Mouse (Mus musculus): ENCODE data around the gene Ubxn6.
A peak's percentile ranks its signal among the peaks of the same experiment; 100 is the strongest.

Gene Ubxn6

DNA sequence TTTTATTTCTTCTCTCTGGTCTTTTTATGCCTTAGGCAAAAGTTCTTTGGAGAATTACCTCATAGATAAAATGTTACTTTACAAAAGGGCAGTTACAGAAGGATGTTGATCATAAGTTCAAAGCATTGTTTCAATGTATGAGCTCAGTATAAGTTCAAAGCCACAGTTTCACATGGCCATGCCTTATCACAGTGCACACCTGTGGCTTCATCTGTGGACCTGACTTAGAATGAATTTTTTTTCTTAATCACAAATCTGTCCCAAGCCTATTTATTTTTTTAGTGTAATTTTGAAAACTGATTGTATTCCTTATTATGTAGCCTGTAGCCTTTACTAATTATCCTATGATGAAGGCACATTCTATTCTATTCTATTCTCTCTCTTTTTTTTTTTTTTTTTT is 19.9 kb downstream of the Ubxn6 start:
- no peak for DNase-seq (ENCODE audit: low spot score)

DNA sequence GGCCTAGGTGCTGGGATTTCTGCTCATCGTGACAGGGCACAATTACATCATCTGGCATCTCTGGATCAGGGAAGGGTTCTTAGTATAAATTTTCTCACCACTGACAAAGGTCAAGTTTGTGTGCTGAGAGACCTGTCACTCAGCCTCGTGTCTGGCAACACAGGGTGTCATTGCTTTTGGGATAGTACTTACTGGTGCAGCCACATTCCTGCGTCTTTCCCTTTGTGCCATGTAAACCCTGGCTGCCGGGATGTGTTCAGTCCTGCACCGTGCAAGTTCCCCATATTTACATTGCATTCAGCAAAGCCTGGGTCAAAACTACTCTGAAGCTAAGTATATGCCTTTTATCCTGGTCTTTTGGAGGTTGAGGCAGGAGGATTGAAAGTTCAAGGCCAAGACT is 23.5 kb downstream of the Ubxn6 start:
- no peak for DNase-seq (ENCODE audit: low spot score)

DNA sequence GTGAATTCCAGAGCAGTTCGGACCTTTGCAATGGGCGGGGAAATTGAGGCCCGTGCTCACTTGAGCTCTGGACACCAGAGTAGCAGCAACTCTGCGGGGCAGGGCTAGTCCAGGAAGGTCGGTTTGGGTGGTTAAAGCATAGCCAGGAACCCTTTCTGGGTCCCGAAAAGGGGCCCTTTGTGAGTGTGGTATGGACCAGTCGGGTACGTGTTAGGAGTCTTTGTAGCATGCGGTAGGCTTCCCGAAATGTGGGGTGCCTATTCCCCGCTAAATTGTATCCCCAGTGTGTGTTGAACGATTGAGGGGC is 34.0 kb downstream of the Ubxn6 start:
- DNase-seq (ENCODE audit: low spot score): no peak

DNA sequence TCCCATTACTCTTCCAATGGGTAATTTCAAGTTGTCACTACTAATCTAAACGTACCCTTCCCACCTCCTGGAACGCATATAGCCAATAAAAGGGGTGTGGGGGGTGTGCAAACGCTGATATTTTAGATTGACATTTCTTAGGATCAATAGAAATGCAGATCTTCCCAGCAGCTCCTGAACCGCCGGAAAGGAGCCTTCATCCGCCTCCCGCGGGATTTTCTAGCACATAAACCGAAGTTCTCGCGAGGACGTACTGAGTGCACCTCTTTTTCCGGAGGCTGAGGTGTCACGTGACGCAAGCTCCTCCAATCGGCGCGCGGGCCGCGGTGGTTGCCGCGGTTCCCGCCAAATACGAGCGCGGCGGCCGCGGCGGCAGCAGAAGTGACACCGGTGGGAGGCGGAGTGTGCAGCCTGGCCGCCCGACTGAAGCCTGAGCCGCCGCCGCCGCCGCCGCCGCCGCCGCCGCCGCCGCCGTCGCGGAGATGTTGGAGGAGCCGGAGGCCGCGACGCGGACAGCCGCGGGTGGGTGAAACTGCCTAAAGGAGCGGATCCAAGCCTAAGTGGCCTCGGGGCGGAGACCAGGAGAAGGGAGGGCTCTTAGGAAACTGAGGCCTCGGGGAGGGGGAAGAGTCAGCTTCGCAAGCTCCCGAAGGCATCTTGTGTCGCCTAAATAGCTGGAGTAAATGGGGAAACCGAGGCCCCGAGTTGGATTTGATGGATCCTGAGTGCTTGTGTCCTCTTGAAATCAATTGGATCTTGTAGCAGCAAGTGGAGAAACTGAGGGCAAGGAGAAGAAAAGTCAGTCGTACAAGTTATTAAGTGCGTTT is 34.6 kb downstream of the Ubxn6 start, which contains the start of gene Chaf1a:
TSS of gene Chaf1a (plus strand) at position 410 of the 827 bp plus-strand sequence.
- peak; percentile 99 for DNase-seq (ENCODE audit: low spot score)

DNA sequence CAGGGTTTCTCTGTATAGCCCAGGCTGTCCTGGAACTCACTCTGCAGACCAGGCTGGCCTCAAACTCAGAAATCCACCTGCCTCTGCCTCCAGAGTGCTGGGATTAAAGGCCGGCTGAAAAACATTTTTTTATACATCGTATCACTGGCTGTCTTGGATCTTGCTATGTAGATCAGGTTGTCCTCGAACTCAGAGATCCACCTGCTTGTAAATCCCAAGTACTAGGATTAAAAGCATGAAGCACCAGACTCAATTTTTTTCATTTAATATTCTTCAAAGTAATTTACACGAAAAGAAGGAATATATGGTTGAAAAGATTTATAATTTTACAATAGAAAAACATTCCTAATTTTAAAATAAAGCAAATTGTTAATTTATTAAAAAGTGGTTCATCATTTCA is 35.5 kb downstream of the Ubxn6 start:
- DNase-seq (ENCODE audit: low spot score): no peak

DNA sequence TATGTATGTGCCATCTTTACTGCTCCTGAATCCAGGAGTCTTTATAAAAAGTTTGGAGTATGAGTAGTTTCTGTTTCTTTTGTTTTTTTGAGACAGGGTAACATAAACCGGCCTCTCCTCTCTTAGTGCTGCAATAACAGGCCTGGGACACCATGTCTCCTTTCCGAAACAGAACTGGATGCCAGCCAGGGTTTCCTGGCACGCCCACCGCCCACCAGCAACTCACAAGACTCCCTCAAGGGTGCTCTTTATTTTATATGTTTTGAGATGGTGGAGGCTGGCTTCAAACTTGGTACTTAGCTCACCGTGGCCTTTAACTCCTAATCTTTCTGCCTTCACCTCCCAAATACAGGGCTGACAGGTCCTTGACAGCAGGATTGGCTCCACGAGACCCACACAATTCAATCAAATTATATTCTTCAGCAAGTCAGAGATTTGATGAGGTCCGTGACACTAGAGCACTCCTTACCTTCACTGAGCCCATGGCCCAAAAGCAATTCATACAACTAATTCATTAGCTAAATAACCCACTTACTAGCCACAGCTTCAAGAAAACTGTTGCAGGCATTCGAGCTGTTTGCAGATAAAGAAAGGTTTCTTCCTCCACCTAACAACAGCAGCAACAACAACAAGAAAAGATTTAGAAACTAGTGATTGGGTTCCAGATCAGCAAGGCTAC is 36.1 kb downstream of the Ubxn6 start:
- DNase-seq (ENCODE audit: low spot score): no peak

DNA sequence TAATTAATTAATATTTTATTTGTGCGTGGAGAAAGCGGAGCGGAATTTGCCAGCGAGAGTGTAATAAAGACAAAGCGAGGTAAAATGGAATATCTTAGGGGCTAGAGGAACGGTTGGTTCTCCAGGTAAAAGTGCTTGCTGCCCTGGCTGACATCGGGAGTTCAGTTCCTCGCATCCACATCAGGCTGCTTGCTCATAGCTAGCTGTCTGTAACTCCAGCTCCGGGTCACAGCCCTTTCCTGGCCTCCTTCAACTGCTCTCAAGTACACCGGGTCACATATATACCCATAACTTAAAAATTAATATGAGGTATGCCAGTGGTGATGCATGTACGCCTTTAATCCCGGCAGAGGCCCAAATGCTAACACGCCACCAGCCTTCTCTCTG is 37.9 kb downstream of the Ubxn6 start:
- no peak for DNase-seq (ENCODE audit: low spot score)

DNA sequence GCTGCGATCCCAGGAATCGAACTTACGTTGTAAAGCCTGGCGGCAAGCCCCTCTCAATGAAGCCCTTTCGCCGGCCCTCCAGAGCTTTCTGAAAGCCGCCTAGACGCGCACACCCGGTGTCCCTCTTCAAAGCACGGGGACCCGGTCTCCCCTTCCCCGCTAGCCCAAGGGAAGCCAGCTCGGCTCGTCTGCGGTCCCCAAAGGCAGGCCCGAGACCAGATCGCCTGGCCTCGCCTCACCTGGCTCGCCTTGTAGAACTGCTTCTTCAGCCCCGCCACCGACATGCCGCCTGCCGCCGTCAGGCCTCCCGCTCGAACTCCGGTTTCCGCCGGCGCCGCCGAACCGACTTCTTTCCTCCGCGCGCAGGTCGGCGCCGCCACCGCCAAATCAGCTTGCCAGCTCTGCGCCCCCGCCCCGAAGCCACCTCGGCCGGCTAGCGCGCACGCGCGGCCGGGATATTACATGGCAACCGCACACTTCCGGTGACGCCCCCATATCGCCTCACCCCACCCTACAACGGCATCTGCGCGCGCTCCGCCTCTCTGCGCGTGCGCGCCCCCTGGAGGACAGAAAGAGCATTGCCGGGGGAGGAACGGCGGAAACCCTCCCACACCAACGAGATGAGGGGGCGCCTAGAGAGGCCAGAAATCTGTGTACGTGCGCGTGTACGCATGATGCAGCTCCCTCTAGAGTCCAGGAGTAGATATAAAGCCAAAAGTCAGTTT is 38.5 kb downstream of the Ubxn6 start, which contains the start of gene Sh3gl1:
TSS of gene Sh3gl1 (minus strand) at position 460 of the 725 bp plus-strand sequence.
- peak; percentile 99 for DNase-seq (ENCODE audit: low spot score)

DNA sequence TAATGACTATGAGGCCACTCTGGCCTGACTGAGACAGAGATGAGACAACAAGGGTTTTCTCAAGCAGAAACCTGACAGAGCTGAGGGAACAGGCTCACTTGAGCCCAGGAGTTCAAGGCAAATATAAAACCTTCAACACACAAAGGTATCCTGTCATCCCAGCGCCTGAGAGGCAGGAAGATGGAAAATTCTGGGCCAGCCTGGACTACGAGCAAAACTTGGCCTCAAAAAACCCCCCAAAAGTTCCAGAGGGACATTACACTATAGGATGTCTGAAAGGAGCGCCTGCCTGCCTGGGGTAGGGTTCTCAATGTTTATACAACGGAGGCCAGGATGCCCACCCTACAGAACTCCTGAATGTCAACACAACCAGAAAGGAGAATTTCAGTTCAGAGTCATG is 39.6 kb downstream of the Ubxn6 start:
- DNase-seq (ENCODE audit: low spot score): no peak

DNA sequence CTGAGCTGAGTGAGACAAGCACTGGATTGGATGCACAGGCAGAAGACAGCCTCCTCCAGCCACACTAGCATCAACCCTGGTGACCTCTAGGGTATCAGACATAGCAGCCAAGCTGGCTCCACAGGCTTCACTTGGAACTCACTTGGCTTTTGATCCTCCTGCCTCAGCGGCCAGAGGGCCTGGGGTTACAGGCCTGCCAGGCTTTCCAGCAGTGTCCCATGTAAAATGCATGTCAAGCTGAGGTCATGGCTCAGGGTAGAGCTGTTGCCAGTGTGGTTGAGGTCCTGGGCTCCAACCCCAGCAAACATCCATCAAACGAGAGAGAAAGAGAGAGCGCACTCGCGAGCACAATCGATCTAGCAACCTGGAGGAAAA is 40.1 kb downstream of the Ubxn6 start:
- DNase-seq (ENCODE audit: low spot score): no peak

DNA sequence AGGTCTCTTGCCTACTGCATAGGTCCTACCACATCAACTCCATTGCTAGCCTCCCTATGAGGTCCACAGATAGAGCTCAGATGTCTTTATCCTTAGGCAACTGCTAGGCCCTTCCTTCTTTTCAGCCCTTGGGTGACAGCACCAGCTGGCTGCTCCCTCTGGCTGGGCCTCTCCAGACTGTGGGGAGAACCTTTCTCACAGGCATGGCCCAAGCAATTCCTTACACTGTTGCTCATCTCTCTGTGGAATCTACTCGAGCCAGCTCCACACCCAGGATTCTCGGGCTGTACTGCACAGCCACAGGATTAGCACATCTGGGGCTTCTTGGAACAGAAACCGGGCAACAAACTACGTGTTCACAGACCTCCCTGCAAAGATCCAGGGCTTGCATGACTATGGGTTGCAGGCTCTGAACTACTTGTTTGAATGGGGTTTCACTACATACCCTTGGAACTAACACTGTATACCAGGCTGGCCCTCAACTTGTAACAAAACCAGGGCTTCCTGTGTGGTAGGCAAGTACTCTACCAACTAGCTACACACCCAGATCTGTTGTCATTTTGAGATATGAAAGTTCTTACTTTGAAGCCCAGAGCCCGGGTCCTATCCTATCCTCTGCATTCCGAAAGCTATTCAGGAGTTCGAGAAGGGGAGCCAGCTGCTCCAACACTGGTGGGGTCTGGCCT is 40.6 kb downstream of the Ubxn6 start:
- DNase-seq (ENCODE audit: low spot score): no peak

DNA sequence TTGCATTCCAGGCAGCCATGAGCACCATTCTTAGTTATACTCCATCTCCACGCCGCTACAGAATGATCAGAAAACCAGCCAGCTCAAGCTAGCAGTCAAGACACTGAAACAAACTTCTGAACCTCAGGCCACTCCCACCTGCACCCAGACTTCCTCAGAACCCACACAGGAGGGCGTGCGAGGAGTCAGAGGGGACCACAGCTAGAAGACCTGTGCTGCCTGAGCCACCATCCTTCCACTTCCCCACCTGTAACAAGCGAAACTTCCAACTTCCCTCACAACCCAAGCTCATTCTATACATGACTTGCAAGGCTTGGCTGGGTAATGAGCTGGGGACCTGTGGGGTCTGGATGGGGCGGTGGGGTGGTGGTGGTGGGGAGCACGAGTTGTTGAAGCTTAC is 42.0 kb downstream of the Ubxn6 start:
- DNase-seq (ENCODE audit: low spot score): no peak

DNA sequence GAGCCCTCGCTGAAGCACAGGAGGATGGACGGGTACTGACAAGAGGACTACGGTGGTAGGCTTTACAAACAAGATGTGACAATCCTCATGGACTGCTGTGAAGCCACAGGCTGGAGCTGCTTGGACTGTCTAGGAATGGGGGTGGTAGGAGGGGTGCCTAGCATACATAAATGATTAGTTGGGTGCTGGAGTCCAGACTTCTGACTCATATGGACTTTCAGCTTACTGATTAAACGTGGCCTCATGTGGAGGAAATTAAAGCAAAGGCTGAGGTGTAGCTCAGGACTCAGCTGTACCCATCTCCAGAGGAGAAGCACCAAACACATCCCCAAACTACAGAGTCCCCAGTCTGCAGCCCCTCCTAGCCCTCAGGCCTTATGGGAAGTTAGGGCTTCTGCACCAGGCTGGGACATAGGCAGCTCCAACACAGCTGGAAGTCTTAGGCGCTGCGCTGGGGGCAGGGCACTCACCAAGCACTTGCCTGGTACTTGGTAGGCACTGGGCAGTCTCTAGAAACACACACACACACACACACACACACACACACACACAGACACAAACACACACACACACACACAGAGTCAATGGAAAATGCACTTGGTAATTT is 42.6 kb downstream of the Ubxn6 start:
- no peak for DNase-seq (ENCODE audit: low spot score)

DNA sequence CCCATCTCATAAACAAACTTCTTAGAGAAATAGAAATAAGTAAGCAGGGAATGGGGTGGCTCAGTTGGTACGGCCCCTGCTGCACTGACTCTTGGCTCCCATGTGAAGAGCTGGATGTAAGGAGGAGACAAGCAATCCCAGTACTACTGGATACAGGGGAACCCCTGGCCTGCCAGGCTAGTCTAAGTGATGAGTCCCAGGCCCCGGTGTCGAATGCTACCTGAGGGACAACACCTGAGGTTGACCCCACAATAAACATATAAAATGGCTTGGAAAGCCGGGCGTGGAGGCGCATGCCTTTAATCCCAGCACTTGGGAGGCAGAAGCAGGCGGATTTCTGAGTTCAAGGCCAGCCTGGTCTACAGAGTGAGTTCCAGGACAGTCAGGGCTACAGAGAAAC is 43.4 kb downstream of the Ubxn6 start:
- no peak for DNase-seq (ENCODE audit: low spot score)

DNA sequence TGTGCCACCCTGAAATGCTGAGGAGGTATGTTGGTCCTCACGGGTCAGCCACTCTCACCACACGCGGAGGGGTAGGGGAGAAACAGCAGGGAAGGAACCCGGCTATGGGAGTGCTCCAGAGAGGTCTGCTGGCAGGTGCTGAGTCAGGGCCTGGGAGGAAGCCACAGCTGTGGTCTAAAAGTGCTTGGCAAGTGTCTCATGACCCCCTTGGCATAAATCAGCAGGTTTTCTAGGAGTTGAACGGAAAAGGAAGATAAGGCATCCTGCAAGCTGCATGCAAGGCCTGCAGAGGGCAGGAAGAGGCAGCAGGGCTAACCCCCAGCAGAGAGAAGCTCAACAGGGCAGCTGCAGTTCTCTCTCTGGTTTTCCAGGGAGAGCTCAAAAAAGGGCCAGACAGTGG is 43.9 kb downstream of the Ubxn6 start:
- DNase-seq (ENCODE audit: low spot score): no peak

DNA sequence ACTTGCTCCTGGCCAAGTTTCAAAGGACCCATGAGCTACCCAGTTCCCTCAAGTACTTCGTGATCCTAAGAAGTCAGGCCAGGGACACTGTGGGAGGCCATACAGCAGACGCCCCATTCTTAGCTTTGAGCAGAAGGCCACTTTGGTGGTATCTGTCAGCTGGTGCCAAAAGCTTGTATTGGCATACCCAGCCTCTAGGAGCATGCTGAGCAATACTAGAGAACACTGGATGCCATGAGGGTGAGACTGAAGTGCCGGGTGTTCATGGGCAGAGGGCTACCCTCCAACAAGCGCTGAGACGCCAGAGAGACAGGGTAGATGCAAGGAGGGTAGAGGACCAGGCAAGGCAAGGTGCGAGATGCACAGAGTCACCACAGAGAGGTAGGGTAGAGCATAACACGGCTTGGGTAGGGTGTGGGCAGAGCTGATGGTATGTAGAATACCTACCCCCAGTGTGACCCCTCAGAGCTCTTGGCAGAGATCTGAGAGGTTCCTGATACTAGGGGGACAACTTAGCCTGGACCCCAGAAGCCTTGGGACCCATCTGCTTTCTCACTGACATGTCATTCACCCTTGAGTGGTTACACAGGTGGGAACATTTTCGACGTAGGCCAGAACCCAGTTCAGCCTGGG is 44.5 kb downstream of the Ubxn6 start:
- no peak for DNase-seq (ENCODE audit: low spot score)

DNA sequence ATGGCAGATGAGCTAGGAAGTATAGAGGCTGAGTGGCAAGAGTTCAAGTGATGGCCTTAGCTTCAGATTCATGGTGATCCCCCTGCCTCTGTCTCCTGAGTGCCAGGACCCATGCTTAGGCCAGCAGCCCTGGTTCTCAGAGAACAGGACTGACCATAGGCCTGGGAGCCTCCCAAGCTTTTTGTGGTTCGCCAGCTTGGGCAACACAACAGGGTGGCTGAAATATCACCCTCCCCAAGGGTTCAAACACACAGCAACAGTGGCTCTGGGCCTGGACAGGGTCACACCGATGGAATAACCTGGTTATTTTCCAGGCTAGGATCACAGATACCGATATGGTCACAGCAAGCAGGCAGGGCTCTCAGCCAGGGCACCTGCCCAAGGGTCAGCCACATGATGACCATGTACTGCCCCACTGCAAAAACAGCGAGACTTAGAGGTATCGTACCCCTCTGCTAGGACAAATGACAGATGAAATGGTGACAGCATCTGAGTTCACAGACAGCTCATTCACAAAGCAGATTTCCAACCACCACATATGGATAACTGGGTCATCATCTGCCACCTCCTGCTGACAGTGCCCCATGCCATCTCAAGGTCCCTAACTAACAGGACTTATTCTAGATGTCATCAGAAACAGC is 46.9 kb downstream of the Ubxn6 start:
- no peak for DNase-seq (ENCODE audit: low spot score)

DNA sequence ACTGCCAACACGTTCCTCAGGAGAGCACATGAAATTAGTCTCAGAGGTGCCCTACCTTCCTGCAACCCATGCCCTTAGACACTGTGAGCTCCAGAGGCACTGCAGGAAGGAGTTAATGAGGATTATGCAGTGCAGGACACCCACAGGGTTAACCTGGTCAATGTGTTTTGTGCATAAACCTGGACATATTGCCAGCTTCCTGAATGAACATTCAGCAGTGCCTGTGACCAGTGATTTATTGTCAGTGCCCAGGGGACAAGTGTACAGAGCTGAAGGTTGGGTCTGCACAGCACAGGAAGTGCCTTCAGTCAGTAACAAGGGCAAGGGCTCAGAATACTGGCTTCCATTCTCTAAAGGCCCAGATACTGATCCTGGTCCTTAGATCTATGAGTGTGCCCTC is 47.9 kb downstream of the Ubxn6 start:
- DNase-seq (ENCODE audit: low spot score): no peak

DNA sequence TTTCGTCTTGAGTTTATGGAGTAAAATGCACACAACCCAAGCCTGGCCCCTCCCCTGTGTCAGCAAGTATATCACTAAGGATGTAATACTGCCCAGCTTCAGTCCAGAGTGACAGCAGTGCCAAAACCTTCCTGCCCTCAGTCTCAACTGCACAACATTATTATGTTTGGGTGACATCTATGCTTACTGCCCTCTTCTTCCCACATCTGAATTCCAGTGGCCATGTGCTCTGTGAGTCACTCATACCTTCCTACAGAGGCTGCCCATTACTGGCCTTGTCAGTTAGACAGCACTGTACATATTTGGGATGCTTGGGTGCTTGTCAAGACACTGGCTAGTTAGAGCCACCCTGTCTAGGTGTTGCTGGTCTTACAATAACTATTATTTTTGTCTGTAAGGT is 48.5 kb downstream of the Ubxn6 start:
- DNase-seq (ENCODE audit: low spot score): peak; percentile 65

DNA sequence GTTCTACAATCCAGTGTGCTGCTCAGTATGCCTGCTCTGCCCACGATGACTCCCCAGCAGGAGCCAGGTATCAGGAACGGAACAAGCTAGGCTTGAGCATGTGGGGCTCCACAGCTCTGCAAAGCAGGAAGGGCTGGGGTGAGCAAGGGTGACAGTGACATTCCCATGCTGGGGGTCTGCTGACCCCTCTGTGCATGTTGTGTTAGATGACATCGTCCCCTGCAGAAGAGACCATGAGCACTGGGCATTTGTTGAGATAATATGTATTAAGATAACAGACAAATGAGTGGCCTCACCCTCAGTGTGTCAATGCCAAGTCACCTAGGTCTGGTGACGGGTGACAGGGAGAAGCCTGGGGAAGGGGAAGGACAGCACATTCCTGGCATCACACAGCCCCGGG is 49.9 kb downstream of the Ubxn6 start:
- no peak for DNase-seq (ENCODE audit: low spot score)

DNA sequence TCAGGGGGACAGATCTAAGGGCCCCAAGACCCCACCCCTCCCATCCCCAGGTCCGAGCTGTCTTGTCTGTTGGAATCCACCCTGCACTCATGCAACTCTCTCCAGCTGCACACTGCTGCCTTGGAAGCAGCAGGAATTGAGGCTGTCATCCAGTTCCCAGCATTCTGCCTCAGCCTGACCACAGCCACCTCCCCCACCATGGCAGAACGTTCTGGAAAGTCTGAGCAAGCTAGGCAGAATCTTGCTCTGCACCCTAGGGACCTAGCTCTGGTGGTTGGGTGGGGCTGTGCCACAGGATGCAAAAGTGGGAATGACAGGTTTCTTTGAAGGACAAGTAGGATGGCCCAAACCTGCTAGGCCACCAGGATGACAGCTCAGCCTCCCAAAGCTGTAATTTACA is 50.4 kb downstream of the Ubxn6 start:
- no peak for DNase-seq (ENCODE audit: low spot score)
